Mouse (Mus musculus) embryonic stem cell, embryonic (primary cell): ENCODE measurements around the gene Cenpb.

Experiments used
- CTCF ChIA-PET, 4 experiments: fragments of 300-600 bp in 2 of 4; fragments of 350-600 bp in 2 of 4; sonication (Branson Sonifier 250); formaldehyde crosslinking; loops; one replicate each; lab custom pipeline; 2022; ENCODE audit warnings: inconsistent platforms in 2 of 4; lab: Charles Lee
- POLR2A ChIA-PET, 4 experiments: fragments of 300-600 bp in 2 of 4; fragments of 350-600 bp in 2 of 4; sonication (Branson Sonifier 250); formaldehyde crosslinking; loops; one replicate each; lab custom pipeline; 2022; ENCODE audit warnings: antibody characterized with exemption in 4 of 4, inconsistent platforms in 1 of 4; lab: Charles Lee

Cenpb gene

DNA sequence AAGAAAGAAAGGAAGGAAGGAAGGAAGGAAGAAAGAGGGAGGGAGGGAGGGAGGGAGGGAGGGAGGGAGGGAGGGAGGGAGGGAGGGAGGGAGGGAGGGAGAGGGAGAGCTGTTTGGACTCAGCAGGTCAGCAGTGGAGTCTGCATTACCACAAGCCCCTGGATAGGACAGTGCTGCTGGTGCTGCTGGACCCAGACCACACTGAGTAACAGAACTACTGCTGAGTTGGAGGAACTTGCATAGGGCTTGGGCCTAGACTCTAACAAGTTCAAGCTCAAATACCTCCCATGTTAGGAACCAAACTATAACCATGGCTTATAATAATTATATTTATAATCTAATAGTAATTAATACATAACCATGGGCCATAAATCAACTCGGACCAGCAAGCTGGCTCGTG lies 49.0 kb downstream of the Cenpb start:
- POLR2A ChIA-PET, result interaction anchor here in 2 of 4 experiments (0.6 to 1.2 kb wide), 6 partner anchors 11 to 746 kb away, joined by 3 read pairs; no protein-coding TSS in a partner anchor
- CTCF ChIA-PET, result interaction anchor here in 3 of 4 experiments (1.1 to 1.7 kb wide), 2 partner anchors 12 kb away, joined by 3 to 5 read pairs (median 4); no protein-coding TSS in a partner anchor

DNA sequence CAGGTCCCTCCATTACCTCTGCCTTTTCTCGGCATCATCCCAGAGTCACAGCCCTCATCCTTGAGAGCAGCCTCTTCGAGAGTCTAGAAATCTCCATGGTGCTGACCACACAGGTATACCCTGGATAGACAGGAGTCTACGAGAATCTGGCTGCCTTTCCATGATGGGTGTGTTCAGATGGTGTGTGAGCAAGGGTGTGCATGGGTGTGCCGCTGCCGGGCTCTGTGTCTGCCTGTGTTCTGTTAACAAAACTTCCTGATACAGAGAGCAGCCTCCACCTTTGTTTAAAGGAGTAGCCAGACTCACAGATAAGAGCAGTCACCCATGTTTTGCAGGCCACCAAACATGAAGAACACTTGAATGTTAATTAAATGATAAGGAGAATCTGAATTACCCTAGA lies 50.0 kb downstream of the Cenpb start:
- ChIA-PET POLR2A (interaction anchor here in 1 of 4 experiments (1.1 kb wide), 1 partner anchor 13 kb away, joined by 3 read pairs; no protein-coding TSS in a partner anchor), CTCF (no interaction called here)

DNA sequence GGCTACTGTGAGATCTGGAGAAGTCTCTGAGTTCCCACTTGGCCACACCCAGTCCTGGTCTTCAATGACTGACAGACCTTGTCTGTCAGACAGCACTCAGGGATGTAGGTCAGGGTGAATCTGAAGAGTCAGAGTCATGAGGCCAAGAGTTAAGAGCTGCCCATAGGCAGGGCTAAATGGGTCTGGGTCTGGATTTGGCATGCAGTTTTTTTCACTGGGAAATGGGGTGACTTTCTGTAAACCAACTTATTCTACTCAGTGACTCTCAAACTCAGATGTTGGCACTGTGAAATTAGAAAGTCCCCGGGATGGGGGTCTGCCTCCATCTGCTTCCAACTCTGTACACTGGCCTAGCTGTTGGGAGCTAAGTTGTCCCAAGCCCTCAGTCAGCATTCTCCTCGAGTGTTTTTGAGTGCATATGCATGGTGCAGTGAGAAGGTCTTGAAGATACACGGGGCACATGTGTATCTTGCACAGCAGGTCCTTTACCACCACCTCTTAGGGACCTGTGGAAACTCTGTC lies 51.2 kb downstream of the Cenpb start:
- CTCF ChIA-PET, result no interaction called here
- POLR2A ChIA-PET, result interaction anchor here in 2 of 4 experiments (0.6 to 1.8 kb wide), 4 partner anchors 14 to 194 kb away, joined by 3 to 5 read pairs (median 3); no protein-coding TSS in a partner anchor

DNA sequence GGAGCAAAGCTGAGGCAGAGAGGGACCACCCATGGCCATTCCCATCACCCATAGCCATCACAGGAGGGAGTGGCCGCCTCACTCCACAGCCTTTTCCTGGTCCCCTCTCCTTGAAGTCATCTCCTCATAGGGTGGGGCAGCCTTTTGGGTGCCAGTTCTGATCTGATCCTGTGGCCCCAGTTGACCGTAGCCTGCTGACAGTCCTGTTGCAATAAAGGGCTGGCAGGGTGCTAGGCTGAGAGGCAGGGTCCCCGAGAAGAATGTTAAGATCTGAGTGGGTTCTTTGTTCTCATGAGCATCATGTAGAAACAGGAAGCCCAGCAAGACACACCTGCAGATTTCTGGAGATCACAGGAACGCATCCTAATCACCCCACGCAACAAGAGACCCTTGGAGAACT lies 51.7 kb downstream of the Cenpb start:
- CTCF ChIA-PET, result interaction anchor here in 1 of 4 experiments (1.1 kb wide), 1 partner anchor 14 kb away, joined by 4 read pairs; no protein-coding TSS in a partner anchor
- POLR2A ChIA-PET, result interaction anchor here in 1 of 4 experiments (1.8 kb wide), 1 partner anchor 43 kb away, joined by 5 read pairs; no protein-coding TSS in a partner anchor

DNA sequence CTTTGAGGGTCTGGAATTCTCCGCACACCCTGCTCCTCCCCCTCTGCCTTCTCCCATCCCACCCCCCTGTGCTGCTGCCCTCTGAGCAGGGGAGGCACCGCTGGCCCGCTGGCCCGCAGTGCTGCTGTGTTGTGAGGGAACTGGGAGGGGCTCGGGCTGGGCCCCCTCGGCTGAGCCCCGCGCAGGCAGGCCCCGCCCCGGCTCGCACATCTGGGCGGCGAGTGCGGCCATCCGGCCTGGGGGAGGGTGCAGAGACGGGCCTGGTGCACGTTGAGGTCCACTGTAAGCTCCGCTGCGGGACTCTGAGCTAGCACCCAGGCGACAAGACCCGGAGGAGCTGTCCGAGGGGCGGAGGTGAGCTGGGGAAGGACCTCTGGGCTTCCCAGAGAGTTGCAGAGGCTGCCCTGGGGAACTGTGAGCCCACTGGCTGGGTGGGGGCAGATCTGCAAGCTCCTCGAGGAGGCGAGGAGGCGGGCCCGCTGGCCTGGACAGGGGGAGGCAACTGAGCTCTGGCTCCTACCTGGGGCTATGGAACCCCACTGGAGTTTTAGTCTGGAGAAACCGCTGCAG lies 52.6 kb downstream of the Cenpb start, which contains the start of gene Hspa12b:
Hspa12b (plus strand) TSS at position 120 of the 570 bp plus-strand sequence.
- CTCF ChIA-PET, result interaction anchor here in 3 of 4 experiments (0.5 to 1.3 kb wide), 7 partner anchors 15 to 81 kb away, joined by 3 to 7 read pairs (median 3); no protein-coding TSS in a partner anchor
- POLR2A ChIA-PET, result interaction anchor here in 2 of 4 experiments (0.8 to 1.9 kb wide), 7 partner anchors 9 to 463 kb away, joined by 3 to 6 read pairs (median 4); partner anchors contain the start of genes 1700037H04Rik (in 1 of the 2) and Ddrgk1 (in 1 of the 2)

DNA sequence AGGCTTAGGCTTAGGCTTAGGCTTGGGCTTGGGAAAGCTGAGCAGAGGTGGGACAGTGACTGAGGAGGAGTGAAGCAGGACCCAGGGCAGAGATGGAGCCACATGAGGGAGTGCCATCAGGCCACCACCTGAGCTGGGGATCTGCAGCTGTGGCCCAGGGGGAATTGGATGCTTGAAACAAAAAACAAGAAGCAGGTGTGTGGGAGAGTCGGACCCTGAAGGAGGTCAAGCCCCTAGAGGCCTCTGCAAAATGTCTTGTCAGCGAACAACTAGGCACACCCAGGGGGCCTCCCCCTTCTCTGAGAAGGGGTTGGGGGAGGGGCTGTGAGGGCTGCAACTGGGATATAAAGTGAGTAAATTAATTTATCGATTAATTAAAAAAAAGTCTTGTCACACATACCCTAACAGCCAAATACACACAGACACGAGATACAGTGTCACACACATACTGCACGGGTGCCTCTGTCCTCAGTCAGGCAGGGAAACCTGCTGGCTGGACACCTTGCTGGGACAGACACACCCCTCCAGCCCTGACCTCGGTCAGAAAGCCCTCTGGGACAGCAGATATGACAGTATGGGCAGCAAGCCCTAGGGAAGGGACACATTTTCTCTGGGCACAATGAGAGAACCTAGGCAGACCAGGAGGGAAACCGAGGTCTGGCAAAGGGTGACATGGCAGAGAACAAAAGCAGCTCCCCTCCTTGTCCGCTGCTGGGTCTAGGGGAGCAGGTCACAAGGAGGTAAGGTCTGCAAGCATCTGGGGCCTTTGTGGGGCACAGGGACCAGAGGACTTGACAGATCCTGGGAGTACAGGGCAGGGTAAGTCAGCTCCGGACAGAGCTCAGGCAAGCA lies 53.7 kb downstream of the Cenpb start:
- POLR2A ChIA-PET, result interaction anchor here in 3 of 4 experiments (0.6 to 1.9 kb wide), 4 partner anchors 11 to 34 kb away, joined by 4 to 6 read pairs (median 5); partner anchors contain the start of gene 1700037H04Rik (in 1 of the 3)
- CTCF ChIA-PET, result interaction anchor here in 3 of 4 experiments (0.8 to 1.1 kb wide), 4 partner anchors 16 to 70 kb away, joined by 3 to 7 read pairs (median 3); no protein-coding TSS in a partner anchor
